ENCODE assay signal across 7 mouse cellular contexts in genomic region chr2:67566566-67566965, GRCm38 (mm10). TPM values are rescaled to one million over a fixed set of nuclear protein-coding genes. Genes with fewer than 3 reads are reported as not detected.
DNase-seq lines count a peak whose midpoint lies in the region; ATAC-seq and TF ChIP-seq lines count a peak whose summit lies in the region.

No protein-coding gene starts in this region.

- TF ChIP-seq CTCF in left cerebral cortex, adult 2 months (IDR thresholded peaks at IDR 0.05), result no peak
- TF ChIP-seq CTCF in forebrain, postnatal 0 days (IDR thresholded peaks at IDR 0.05; ENCODE audit: low read depth), result no peak
- TF ChIP-seq CTCF in liver, embryonic 14.5 days (IDR thresholded peaks at IDR 0.05; ENCODE audit: low read depth), result no peak

- peak overlapping the region; percentile 91 for H3K9ac ChIP-seq in forebrain, postnatal 0 days
- no peak overlapping the region for H3K9ac ChIP-seq in liver, embryonic 14.5 days (replicated peaks)

- no peaks in the 10 kb centered on the region for H3K36me3 ChIP-seq in forebrain, postnatal 0 days (ENCODE audit: insufficient read depth)
- no peaks in the 10 kb centered on the region for H3K36me3 ChIP-seq in liver, embryonic 14.5 days (replicated peaks; ENCODE audit: control insufficient read depth, insufficient read depth, low read depth)

- peak overlapping the region; percentile 83 for H3K4me3 ChIP-seq in left cerebral cortex, adult 2 months
- peak overlapping the region; percentile 89 for H3K4me3 ChIP-seq in forebrain, postnatal 0 days (ENCODE audit: low read depth, low read length)
- H3K4me3 ChIP-seq in liver, embryonic 14.5 days (ENCODE audit: insufficient read depth in 1 of 2, low read depth in 2 of 2, low read length in 2 of 2), result no peak overlapping the region

- H3K9me3 ChIP-seq in forebrain, postnatal 0 days (ENCODE audit: low read length), result no peaks in the 10 kb centered on the region
- H3K9me3 ChIP-seq in liver, embryonic 14.5 days (ENCODE audit: control insufficient read depth, low read length), result no peaks in the 10 kb centered on the region

- H3K4me2 ChIP-seq in forebrain, postnatal 0 days (ENCODE audit: low read depth), result peak overlapping the region; percentile 95
- H3K4me2 ChIP-seq in liver, embryonic 14.5 days (ENCODE audit: low read depth), result peak overlapping the region; percentile 48; the same call in 1 of the 2 replicates

- TF ChIP-seq EP300 in liver, embryonic 14.5 days (IDR thresholded peaks at IDR 0.05; ENCODE audit: low read depth), result no peak

- peaks cover 6% of the 10 kb centered on the region; the same call in 1 of the 2 replicates for H3K4me1 ChIP-seq in forebrain, postnatal 0 days (ENCODE audit: insufficient read depth)
- no peaks in the 10 kb centered on the region for H3K4me1 ChIP-seq in liver, embryonic 14.5 days (replicated peaks; ENCODE audit: control insufficient read depth in 2 of 2, insufficient read depth in 2 of 2, low read length in 1 of 2)

- DNase-seq in left cerebral cortex, adult 2 months (ENCODE audit: extremely low spot score in 1 of 2, low spot score in 2 of 2), result peak in 1 of 2 experiments; percentile 15
- no peak for DNase-seq in left cerebral cortex, postnatal 14 days (ENCODE audit: low spot score in 2 of 2)
- DNase-seq in cerebellum, adult 9-11 months, result peak; percentile 32
- DNase-seq in forebrain, postnatal 0 days, result no peak
- DNase-seq in liver, embryonic 14.5 days (ENCODE audit: low read depth in 3 of 3, low spot score in 3 of 3), result no peak
- no peak for DNase-seq in spleen, postnatal 4 days (ENCODE audit: low spot score in 2 of 2)

- peak overlapping the region; percentile 98 for H3K27ac ChIP-seq in left cerebral cortex, adult 2 months
- H3K27ac ChIP-seq in forebrain, postnatal 0 days (ENCODE audit: low read depth, low read length), result 0 out of 2 replicates have a peak overlapping the region, but pooled peaks have one; percentile 94
- H3K27ac ChIP-seq in liver, embryonic 14.5 days, result no peak overlapping the region

- intact Hi-C loops in left cerebral cortex, adult 2 months (cut with DNase I), result loop anchor here (2.0 to 10.0 kb wide), 6 partner anchors 46 to 782 kb away; no protein-coding TSS in a partner anchor
- intact Hi-C loops in left cerebral cortex, postnatal 14 days (cut with DNase I), result loop anchor here (5.0 kb wide), 2 partner anchors 86 to 781 kb away; no protein-coding TSS in a partner anchor

- no peaks in the 10 kb centered on the region for H3K27me3 ChIP-seq in forebrain, postnatal 0 days (ENCODE audit: insufficient read depth, low read length)
- H3K27me3 ChIP-seq in liver, embryonic 14.5 days (ENCODE audit: control insufficient read depth, insufficient read depth, low read length), result peaks cover 28% of the 10 kb centered on the region

- ATAC-seq in forebrain, postnatal 0 days, result no peak
- no peak for ATAC-seq in liver, embryonic 14.5 days (ENCODE audit: insufficient read depth)
- ATAC-seq in megakaryocyte progenitor cell, adult 5-6 weeks (replicated peaks; ENCODE audit: poor library complexity), result no peak

- whole genome bisulfite sequencing in forebrain, postnatal 0 days, result 6% methylated on average over 12 of the region's 12 CpGs
- 5% methylated on average over 12 of the region's 12 CpGs for WGBS in liver, embryonic 14.5 days (ENCODE audit: insufficient replicate concordance)

RNA-seq across cellular contexts. Expression of gene B3galt1, which starts 0.9 kb away (rescaled TPM):
- 10 to 100 TPM; 82.0 to 94.2 TPM for total RNA-seq in left cerebral cortex, adult 2 months (2021)
- total RNA-seq in left cerebral cortex, postnatal 14 days (2021), result 10 to 100 TPM; 87.0 to 94.4 TPM
- 12.8 and 16.4 TPM in 2 replicates for total RNA-seq in forebrain, postnatal 0 days (2014; rRNA removed)
- polyA plus RNA-seq in forebrain, postnatal 0 days (2015; fragmentation: Nextera tagmentation; extraction: Ambion mirVana), result 40.2 and 55.2 TPM in 2 replicates
- polyA plus RNA-seq in liver, embryonic 14.5 days (2012; rRNA removed), result 0.03 and 0.06 TPM in 2 replicates
- polyA plus RNA-seq in liver, embryonic 14.5 days (2014; fragmentation: Nextera tagmentation; extraction: Ambion mirVana), result 0.16 and 0.23 TPM in 2 replicates
- not detected in 2 replicates for total RNA-seq in megakaryocyte progenitor cell, adult 5-6 weeks (2015)
- not detected in 2 replicates for total RNA-seq in megakaryocyte progenitor cell, adult 5-6 weeks (2017)

Comparison
In these comparisons a context has a peak if more than half of its experiments do, and no peak if none do; other contexts are left out.
1. H3K4me3 ChIP-seq: peak in left cerebral cortex, adult 2 months (single experiment) and forebrain, postnatal 0 days (single experiment); none in liver, embryonic 14.5 days (0 of 2).
2. RNA of gene B3galt1, which starts 0.9 kb away (total RNA-seq): 87.0 to 94.4 TPM in left cerebral cortex, postnatal 14 days, 82.0 to 94.2 TPM in left cerebral cortex, adult 2 months and 12.8 to 16.4 TPM in forebrain, postnatal 0 days; not detected in megakaryocyte progenitor cell, adult 5-6 weeks; every median in the first group is over 10 times any median in the second.